Mouse (Mus musculus) G1E (cell line): Measurements from ENCODE around the gene Nfasc. TPM values are rescaled to one million over a fixed set of nuclear protein-coding genes. Genes with fewer than 3 reads are reported as not detected.

Experiments
- ATAC-seq: 2 replicates; pipeline ENCODE4 v1.8.0; 2016; ENCODE audit warnings: mild to moderate bottlenecking; ENCODE audit not compliant: insufficient number of reproducible peaks, poor library complexity, low FRiP score, severe bottlenecking; ENCODE audit errors: extremely low read depth
- DNase-seq: peaks from one replicate; pipeline ENCODE4 v3.0.0; 2012; ENCODE audit warnings: low spot score
- H3K27me3 ChIP-seq: 2 replicates; pipeline ENCODE4 v1.6.1; 2012; ENCODE audit warnings: mild to moderate bottlenecking, low read length, inconsistent platforms; ENCODE audit not compliant: insufficient read depth
- H3K36me3 ChIP-seq: replicated peaks from 2 replicates; pipeline ENCODE3; 2012; ENCODE audit warnings: mild to moderate bottlenecking, inconsistent platforms
- H3K4me1 ChIP-seq: 2 replicates; pipeline ENCODE4 v1.6.1; 2012; ENCODE audit warnings: low read depth, low read length, inconsistent platforms, mixed read lengths; ENCODE audit not compliant: insufficient read depth
- H3K4me3 ChIP-seq: 2 replicates; pipeline ENCODE4 v1.5.1; 2012; ENCODE audit warnings: low read depth, mild to moderate bottlenecking, inconsistent platforms, low read length, moderate library complexity, mixed read lengths
- H3K9me3 ChIP-seq: replicated peaks from 2 replicates; pipeline ENCODE4 v1.6.1; 2012; ENCODE audit warnings: inconsistent platforms
- CTCF ChIP-seq: IDR thresholded peaks from 2 replicates; pipeline ENCODE4 v1.5.1; 2012; ENCODE audit warnings: low read depth, low read length, inconsistent platforms, mixed read lengths
- GATA1 ChIP-seq: IDR thresholded peaks from 2 replicates; pipeline ENCODE4 v1.6.1; 2012; ENCODE audit warnings: borderline replicate concordance, low read length, inconsistent platforms, mixed read lengths
- GATA2 ChIP-seq: IDR thresholded peaks from 2 replicates; pipeline ENCODE4 v1.6.1; 2012; ENCODE audit warnings: low read depth, low read length, inconsistent platforms, borderline replicate concordance
- POLR2AphosphoS5 ChIP-seq: IDR thresholded peaks from 2 replicates; pipeline ENCODE4 v1.6.1; 2012; ENCODE audit warnings: low read depth, low read length, inconsistent platforms; ENCODE audit not compliant: insufficient replicate concordance
- TAL1 ChIP-seq: conservative IDR thresholded peaks from 2 replicates; pipeline ENCODE4 v1.6.1; 2012; ENCODE audit warnings: low read depth, low read length, inconsistent platforms, mixed read lengths
- polyA plus RNA-seq: library from polyadenylated mRNA; stranded (reverse); fragments of >175 nt; gene quantifications from 2 replicates; pipeline ENCODE4 v1.2.3, GENCODE M21; 2012
- total RNA-seq, 2 experiments: library from RNA; stranded (forward) in 1 of 2; stranded (reverse) in 1 of 2; fragments of 200-1000 nt in 1 of 2; fragments of >200 nt in 1 of 2; fragmentation: Nextera tagmentation in 1 of 2; gene quantifications; 2 replicates each; pipeline ENCODE4 v1.2.3; 2014 to 2017

Nfasc gene
- total and polyA plus RNA-seq, 3 experiments: 0.22 TPM; not detected in 2

GRCm38 (mm10) chr1:132694007-132694406 is 47.6 kb downstream of the Nfasc start:
- ATAC-seq: no peak
- H3K9me3 ChIP-seq: no peaks in the 10 kb centered on the region
- H3K36me3 ChIP-seq: no peaks in the 10 kb centered on the region
- H3K4me1 ChIP-seq: no peaks in the 10 kb centered on the region
- H3K27me3 ChIP-seq: peaks cover 23% of the 10 kb centered on the region
- DNase-seq: no peak
- TF ChIP-seq POLR2AphosphoS5 (no peak), TAL1 (no peak), GATA1 (no peak), CTCF (no peak), GATA2 (no peak)
- no peak overlapping the region for H3K4me3 ChIP-seq

- TF ChIP-seq TAL1: no peak
- TF ChIP-seq CTCF: no peak
- TF ChIP-seq GATA1: no peak
- no peak for TF ChIP-seq POLR2AphosphoS5
- no peak for TF ChIP-seq GATA2
- ATAC-seq: no peak
- Histone ChIP-seq H3K9me3 (no peaks in the 10 kb centered on the region), H3K36me3 (no peaks in the 10 kb centered on the region), H3K27me3 (peaks cover 9% of the 10 kb centered on the region), H3K4me1 (no peaks in the 10 kb centered on the region), H3K4me3 (no peak overlapping the region)
- no peak for DNase-seq
Measured at GRCm38 (mm10) chr1:132689181-132689580, 52.4 kb downstream of the Nfasc start.

- ATAC-seq (no peak), DNase-seq (no peak)
- TF ChIP-seq POLR2AphosphoS5 (no peak), TAL1 (no peak), GATA2 (no peak), CTCF (no peak), GATA1 (no peak)
- Histone ChIP-seq H3K9me3 (no peaks in the 10 kb centered on the region), H3K4me3 (no peak overlapping the region), H3K36me3 (no peaks in the 10 kb centered on the region), H3K4me1 (peaks cover 2% of the 10 kb centered on the region; the same call in 1 of the 2 replicates), H3K27me3 (peaks cover 16% of the 10 kb centered on the region)
Measured at GRCm38 (mm10) chr1:132678935-132679334, 62.7 kb downstream of the Nfasc start.

GRCm38 (mm10) chr1:132678076-132678475 is 63.5 kb downstream of the Nfasc start:
- H3K27me3 ChIP-seq: peaks cover 16% of the 10 kb centered on the region
- DNase-seq: no peak
- H3K36me3 ChIP-seq: no peaks in the 10 kb centered on the region
- no peaks in the 10 kb centered on the region for H3K9me3 ChIP-seq
- peaks cover 7% of the 10 kb centered on the region for H3K4me1 ChIP-seq
- TF ChIP-seq TAL1 (no peak), GATA1 (no peak), GATA2 (no peak), POLR2AphosphoS5 (no peak)
- no peak for ATAC-seq
- H3K4me3 ChIP-seq: no peak overlapping the region

- DNase-seq: no peak
Measured at GRCm38 (mm10) chr1:132672704-132673103, 68.9 kb downstream of the Nfasc start.

GRCm38 (mm10) chr1:132669200-132669599 is 72.4 kb downstream of the Nfasc start:
- Histone ChIP-seq H3K27me3 (peaks cover 11% of the 10 kb centered on the region), H3K4me1 (peaks cover 7% of the 10 kb centered on the region), H3K4me3 (no peak overlapping the region), H3K9me3 (no peaks in the 10 kb centered on the region), H3K36me3 (no peaks in the 10 kb centered on the region)
- ATAC-seq: no peak
- TF ChIP-seq CTCF (no peak), TAL1 (no peak), GATA2 (no peak)
- DNase-seq: no peak

More at GRCm38 (mm10) chr1:132672704-132673103, 68.9 kb downstream of the Nfasc start:
- H3K9me3 ChIP-seq: no peaks in the 10 kb centered on the region
- H3K4me1 ChIP-seq: peaks cover 7% of the 10 kb centered on the region
- peaks cover 9% of the 10 kb centered on the region for H3K27me3 ChIP-seq
- H3K36me3 ChIP-seq: no peaks in the 10 kb centered on the region
- ATAC-seq: no peak
- no peak overlapping the region for H3K4me3 ChIP-seq
- no peak for TF ChIP-seq POLR2AphosphoS5
- TF ChIP-seq CTCF: no peak
- TF ChIP-seq TAL1: no peak
- no peak for TF ChIP-seq GATA1
- TF ChIP-seq GATA2: no peak
